Mouse (Mus musculus) B cell, adult (primary cell): ENCODE results near the gene Asb10. TPM values are rescaled to one million over a fixed set of nuclear protein-coding genes. Genes with fewer than 3 reads are reported as not detected.

Experiments
- total RNA-seq: library from RNA; stranded (reverse); gene quantifications from 4 replicates; pipeline ENCODE4 v1.2.4, GENCODE M21; 2023; ENCODE audit not compliant: inconsistent age

Gene Asb10
- total RNA-seq: not detected in 4 replicates

DNA sequence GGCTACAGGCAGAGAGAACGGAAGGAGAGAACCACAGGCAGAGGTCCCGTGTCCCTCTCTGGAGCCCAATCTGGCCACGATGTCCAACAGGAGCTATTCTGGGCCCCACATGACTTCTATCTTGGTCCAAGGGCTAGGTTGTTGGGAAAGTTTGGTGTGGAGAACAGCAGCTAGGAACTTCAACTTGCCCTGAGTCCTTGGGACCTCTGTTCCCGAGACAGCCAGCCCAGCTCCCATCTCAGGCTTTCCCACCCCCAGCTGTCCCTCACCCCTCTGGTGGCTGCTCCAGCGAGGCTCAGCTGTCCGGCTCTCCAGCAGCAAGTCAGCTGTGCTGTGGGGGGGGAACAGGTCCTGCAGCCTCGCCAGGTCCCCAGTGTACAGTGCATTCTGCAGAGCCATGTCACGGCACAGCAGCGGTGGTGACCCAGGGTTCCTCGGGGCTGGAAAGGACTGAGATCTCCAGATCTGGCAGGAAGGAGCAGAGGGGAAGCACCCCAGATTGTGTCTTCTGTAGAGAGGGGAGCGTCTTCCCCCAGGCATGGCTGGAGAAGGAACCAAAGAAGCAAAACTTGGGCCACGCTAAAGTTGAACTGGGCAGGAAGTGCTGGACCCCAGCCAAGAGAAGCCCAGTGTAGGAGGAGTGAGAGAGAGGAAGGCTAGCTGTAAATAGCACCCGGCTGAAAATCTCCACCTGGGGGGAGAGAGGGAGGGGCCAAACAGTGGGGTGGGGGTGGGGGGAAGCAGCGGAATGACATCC lies at the start of gene Asb10:
TSS of gene Asb10 (minus strand) at position 592 of the 757 bp plus-strand sequence.

GRCm38 (mm10) chr5:24586547-24587199 lies 45.9 kb upstream of the Asb10 start, which contains the start of gene Chpf2:
TSS of gene Chpf2 (plus strand) at chr5:24586741.

GRCm38 (mm10) chr5:24577183-24577929 lies 36.6 kb upstream of the Asb10 start, which contains the start of gene Abcf2:
TSS of gene Abcf2 (minus strand) at chr5:24577467.

DNA sequence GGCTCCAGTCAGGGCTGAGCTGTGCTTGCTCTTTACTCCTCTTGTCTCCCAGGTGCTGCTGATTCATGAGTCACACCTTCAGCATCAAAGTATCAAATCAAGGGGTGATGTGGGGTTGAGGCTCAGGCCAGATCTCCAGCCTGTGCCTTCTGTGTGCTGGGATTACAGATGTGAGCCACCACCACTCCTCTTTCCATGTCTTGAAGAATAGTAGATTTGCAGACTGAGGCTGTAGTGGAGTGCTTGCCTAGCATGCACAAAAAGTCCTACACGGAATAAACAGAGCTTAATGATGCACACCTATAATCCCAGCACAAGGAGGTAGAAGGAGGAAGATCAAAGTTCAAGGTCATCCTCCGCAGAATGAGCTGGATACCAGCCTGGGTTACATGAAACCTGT lies 15.9 kb upstream of the Asb10 start, which contains the start of gene 4931409K22Rik:
TSS of gene 4931409K22Rik (minus strand) at position 101 of the 400 bp plus-strand sequence.

GRCm38 (mm10) chr5:24526889-24527230 lies 13.9 kb downstream of the Asb10 start, which contains the start of gene Gbx1:
TSS of gene Gbx1 (minus strand) at chr5:24527202.

Other genes with a start within 250 kb of the Asb10 start
- not detected in 4 replicates for gene Kcnh2, start 189.4 kb downstream of the Asb10 start, total RNA-seq
- gene Nos3, start 176.2 kb downstream of the Asb10 start, total RNA-seq: 0.15 to 0.35 TPM (median 0.32 TPM) in 4 replicates
- gene Atg9b, start 148.8 kb downstream of the Asb10 start, total RNA-seq: not detected in 4 replicates
- gene Abcb8, start 147.3 kb downstream of the Asb10 start, total RNA-seq: 21.3 to 25.4 TPM (median 23.8 TPM) in 4 replicates
- not detected in 4 replicates for gene Asic3, start 127.6 kb downstream of the Asb10 start, total RNA-seq
- gene Cdk5, start 117.4 kb downstream of the Asb10 start, total RNA-seq: 31.0 to 38.3 TPM (median 34.1 TPM) in 4 replicates
- 61.9 to 68.1 TPM (median 62.6 TPM) in 4 replicates for gene Slc4a2, start 117.1 kb downstream of the Asb10 start, total RNA-seq
- gene Fastk, start 95.7 kb downstream of the Asb10 start, total RNA-seq: 83.5 to 99.7 TPM (median 90.5 TPM) in 4 replicates
- gene Tmub1, start 93.1 kb downstream of the Asb10 start, total RNA-seq: 24.9 to 27.6 TPM (median 26.1 TPM) in 4 replicates
- 40.0 to 49.3 TPM (median 44.5 TPM) in 4 replicates for gene Agap3, start 88.8 kb downstream of the Asb10 start, total RNA-seq
- gene Gbx1, start 13.8 kb downstream of the Asb10 start, total RNA-seq: not detected in 4 replicates
- not detected in 4 replicates for gene 4931409K22Rik, start 15.8 kb upstream of the Asb10 start, total RNA-seq
- 37.4 to 43.1 TPM (median 40.0 TPM) in 4 replicates for gene Abcf2, start 36.5 kb upstream of the Asb10 start, total RNA-seq
- gene Chpf2, start 45.8 kb upstream of the Asb10 start, total RNA-seq: 34.0 to 42.1 TPM (median 40.7 TPM) in 4 replicates
- gene Smarcd3, start 83.4 kb upstream of the Asb10 start, total RNA-seq: 0.45 TPM in 1 of 4 replicates, not detected in the others
- gene Nub1, start 144.6 kb upstream of the Asb10 start, total RNA-seq: 90.0 to 95.9 TPM (median 92.3 TPM) in 4 replicates
- not detected in 4 replicates for gene Wdr86, start 189.7 kb upstream of the Asb10 start, total RNA-seq
- gene Crygn, start 217.0 kb upstream of the Asb10 start, total RNA-seq: not detected in 4 replicates